Mouse (Mus musculus): Measurements from ENCODE around the gene Chac1. TPM values are rescaled to one million over a fixed set of nuclear protein-coding genes. Genes with fewer than 3 reads are reported as not detected.

Gene Chac1
- total RNA-seq (2021), result 1 to 10 TPM; 6.5 to 8.9 TPM
- long read RNA-seq, experiment 1, transcript Chac1-201 (3 exons, 1,637 nt), result major isoform, 5 of 5 reads
- long read RNA-seq, experiment 1, partial matches to known transcripts, result 0 of 5 reads
- long read RNA-seq, experiment 1, other reads (novel, unspliced or antisense), result 0 of 5 reads
- long read RNA-seq, experiment 2, transcript Chac1-201 (3 exons, 1,637 nt), result major isoform, 6 of 6 reads
- long read RNA-seq, experiment 2, partial matches to known transcripts, result 0 of 6 reads
- long read RNA-seq, experiment 2, other reads (novel, unspliced or antisense), result 0 of 6 reads

- no peak for TF ChIP-seq CTCF (conservative IDR thresholded peaks at IDR 0.05)
- peak within 1 kb of the TSS; percentile 87 for H3K27ac ChIP-seq
- peak; percentile 92 to 94 for DNase-seq (ENCODE audit: low spot score in 2 of 2)
- H3K4me3 ChIP-seq, result peak within 1 kb of the TSS; percentile 83
Observed at GRCm38 (mm10) chr2:119350555-119351486, at the start of gene Chac1. Gene Chac1 (plus strand): TSS chr2:119351229.

GRCm38 (mm10) chr2:119302876-119303275, 48.2 kb upstream of the Chac1 start:
- DNase-seq (ENCODE audit: low spot score in 2 of 2), result no peak

DNA sequence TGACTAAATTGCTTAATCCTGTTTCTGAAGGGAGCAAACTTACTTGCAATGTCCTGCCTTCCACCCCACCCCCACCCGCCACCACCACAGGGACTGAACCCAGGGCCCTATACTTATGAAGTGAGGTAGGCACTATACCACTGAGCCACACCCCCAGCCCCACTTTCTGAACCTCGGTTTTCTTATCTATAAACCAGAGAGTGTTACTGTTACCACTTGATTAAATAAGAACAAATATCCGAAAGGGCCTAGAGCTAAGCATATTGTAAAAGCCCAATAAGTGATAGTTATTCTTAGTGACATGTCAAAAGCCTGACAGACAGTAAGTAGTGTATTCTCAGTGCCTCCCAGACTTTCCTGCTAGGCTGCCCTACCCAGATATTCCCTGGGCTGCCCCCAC, 46.6 kb upstream of the Chac1 start:
- TF ChIP-seq CTCF (conservative IDR thresholded peaks at IDR 0.05), result no peak
- H3K4me3 ChIP-seq, result no peak overlapping the region
- no peak overlapping the region for H3K27ac ChIP-seq
- DNase-seq (ENCODE audit: low spot score in 2 of 2), result no peak

More at GRCm38 (mm10) chr2:119302876-119303275, 48.2 kb upstream of the Chac1 start:
- no peak for TF ChIP-seq CTCF (conservative IDR thresholded peaks at IDR 0.05)
- no peak overlapping the region for H3K4me3 ChIP-seq
- H3K27ac ChIP-seq, result no peak overlapping the region

GRCm38 (mm10) chr2:119304798-119305208, 46.2 kb upstream of the Chac1 start:
- DNase-seq (ENCODE audit: low spot score in 2 of 2), result no peak
- no peak for TF ChIP-seq CTCF (conservative IDR thresholded peaks at IDR 0.05)
- H3K4me3 ChIP-seq, result no peak overlapping the region
- H3K27ac ChIP-seq, result no peak overlapping the region

DNA sequence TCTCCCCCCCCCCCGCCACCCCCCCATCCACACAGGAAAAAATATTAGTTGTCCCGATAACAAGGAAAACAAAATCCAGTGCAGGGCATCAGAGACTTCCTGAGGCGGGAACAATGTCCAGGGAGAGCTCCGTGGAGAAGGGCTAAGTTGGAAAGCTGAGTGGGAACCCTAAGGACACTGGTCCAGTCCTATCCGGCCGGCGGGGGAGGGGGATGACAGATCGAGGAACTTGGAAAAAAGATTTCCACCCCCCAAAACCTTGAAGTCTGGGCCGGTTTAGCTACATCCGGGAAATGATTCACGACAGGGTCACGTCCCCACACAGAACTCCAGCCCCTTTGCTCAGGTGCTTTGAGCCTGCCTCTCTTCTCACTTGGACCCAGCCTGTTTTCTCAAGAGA, 39.5 kb upstream of the Chac1 start:
- TF ChIP-seq CTCF (conservative IDR thresholded peaks at IDR 0.05), result no peak
- DNase-seq (ENCODE audit: low spot score in 2 of 2), result no peak
- Histone ChIP-seq H3K27ac (no peak overlapping the region), H3K4me3 (no peak overlapping the region)

GRCm38 (mm10) chr2:119312380-119312958, 38.6 kb upstream of the Chac1 start:
- Histone ChIP-seq H3K4me3 (no peak overlapping the region), H3K27ac (no peak overlapping the region)
- TF ChIP-seq CTCF (conservative IDR thresholded peaks at IDR 0.05), result no peak
- no peak for DNase-seq (ENCODE audit: low spot score in 2 of 2)

DNA sequence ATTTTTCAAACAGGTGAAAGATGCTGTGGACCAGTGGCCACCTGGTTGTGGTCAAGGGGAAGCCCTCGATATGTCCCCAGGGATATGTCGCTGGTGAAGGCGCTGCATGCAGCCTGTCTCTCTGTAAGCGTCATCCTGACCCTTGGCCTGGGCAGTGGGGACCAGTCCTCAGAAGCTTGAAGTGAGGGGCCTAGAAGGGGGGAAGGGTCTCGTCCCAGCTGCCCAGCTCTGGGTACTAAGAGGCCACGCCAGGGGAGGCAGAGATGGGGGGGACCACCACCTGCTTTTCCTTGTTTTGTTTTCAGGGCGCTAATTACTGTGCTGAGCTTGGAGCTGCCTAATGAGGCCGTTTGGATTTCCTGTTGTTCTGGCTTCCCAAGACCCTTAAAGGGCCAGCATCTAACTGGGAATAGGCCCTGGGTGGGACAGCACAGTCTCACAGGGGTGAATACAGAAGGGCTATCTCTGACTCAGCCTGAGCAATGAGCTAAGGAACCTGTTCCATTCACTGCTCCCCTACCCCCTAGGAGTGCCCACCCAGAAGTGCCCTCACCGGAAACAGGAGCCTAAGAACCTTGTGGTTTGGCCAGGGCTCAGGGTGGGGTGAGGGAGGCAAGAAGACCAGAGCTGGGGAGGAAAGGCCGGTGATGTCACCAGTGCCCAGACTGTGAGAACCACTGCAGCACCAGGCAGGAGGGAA, 37.1 kb upstream of the Chac1 start:
- TF ChIP-seq CTCF (conservative IDR thresholded peaks at IDR 0.05), result no peak
- Histone ChIP-seq H3K27ac (no peak overlapping the region), H3K4me3 (no peak overlapping the region)
- DNase-seq (ENCODE audit: low spot score in 2 of 2), result no peak

GRCm38 (mm10) chr2:119314742-119315310, 36.2 kb upstream of the Chac1 start:
- H3K4me3 ChIP-seq, result no peak overlapping the region
- H3K27ac ChIP-seq, result no peak overlapping the region
- no peak for DNase-seq (ENCODE audit: low spot score in 2 of 2)
- no peak for TF ChIP-seq CTCF (conservative IDR thresholded peaks at IDR 0.05)

- DNase-seq (ENCODE audit: low spot score in 2 of 2), result no peak
- Histone ChIP-seq H3K4me3 (no peak overlapping the region), H3K27ac (no peak overlapping the region)
- no peak for TF ChIP-seq CTCF (conservative IDR thresholded peaks at IDR 0.05)
Observed at GRCm38 (mm10) chr2:119318043-119318710, 32.9 kb upstream of the Chac1 start.

- Histone ChIP-seq H3K27ac (no peak overlapping the region), H3K4me3 (no peak overlapping the region)
- no peak for DNase-seq (ENCODE audit: low spot score in 2 of 2)
- no peak for TF ChIP-seq CTCF (conservative IDR thresholded peaks at IDR 0.05)
Observed at GRCm38 (mm10) chr2:119320571-119320970, 30.5 kb upstream of the Chac1 start.

DNA sequence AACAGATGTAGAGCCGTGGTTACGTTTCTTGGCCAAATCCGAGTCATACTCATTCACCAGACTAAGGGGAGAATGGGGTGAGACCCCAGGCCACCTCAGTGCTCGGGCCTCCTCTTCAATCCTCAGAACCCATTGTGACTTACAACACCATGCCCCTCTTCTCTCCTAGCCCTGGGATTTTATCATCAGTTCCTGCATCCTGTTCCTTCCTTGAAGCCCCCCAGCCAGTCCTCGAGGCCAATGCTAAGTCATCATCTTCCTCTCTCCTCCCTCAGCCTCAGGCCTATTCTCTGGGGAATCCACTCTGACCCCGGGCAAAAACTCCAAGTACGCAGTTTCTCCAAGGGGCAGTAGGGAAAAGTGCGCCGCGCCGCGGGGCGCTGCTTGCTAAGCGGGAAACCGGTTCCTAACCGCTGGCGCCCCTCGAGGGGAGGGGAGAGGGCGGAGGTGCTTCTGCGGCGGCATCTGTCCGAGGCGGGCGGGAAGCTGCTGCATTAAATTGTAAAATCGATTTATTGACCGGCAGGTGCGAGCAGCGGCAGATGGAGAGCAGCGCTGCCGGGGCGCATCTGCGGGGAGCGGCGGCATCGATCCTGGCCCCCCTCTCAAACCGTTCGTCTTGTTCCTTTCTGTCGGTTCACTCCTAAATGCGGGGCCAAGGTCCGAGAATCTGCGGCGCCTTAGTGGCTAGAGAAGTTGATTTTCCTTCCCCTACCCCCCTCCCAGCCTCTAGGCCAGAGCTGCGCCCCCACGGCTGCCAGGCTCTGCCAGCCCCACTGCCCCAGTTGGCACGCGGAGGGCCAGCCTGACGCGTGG, 29.1 kb upstream of the Chac1 start:
- no peak overlapping the region for H3K27ac ChIP-seq
- DNase-seq (ENCODE audit: low spot score in 2 of 2), result no peak
- no peak for TF ChIP-seq CTCF (conservative IDR thresholded peaks at IDR 0.05)
- peak overlapping the region; percentile 45 for H3K4me3 ChIP-seq

Data from layer of hippocampus, adult 2 months (tissue).